Mouse (Mus musculus): ENCODE data around the gene Soga1. TPM values are rescaled to one million over a fixed set of nuclear protein-coding genes. Genes with fewer than 3 reads are reported as not detected.

The Soga1 gene
- polyA plus RNA-seq, 1 experiment from 2014 or later: 3.4 TPM

GRCm38 (mm10) chr2:157027106-157028008 is 51.7 kb downstream of the Soga1 start:
- Histone ChIP-seq H3K36me3 (peaks cover 86% of the 10 kb centered on the region), H3K27ac (peak overlapping the region; percentile 94), H3K4me2 (peak overlapping the region; percentile 87)

GRCm38 (mm10) chr2:157021156-157021555 is 57.9 kb downstream of the Soga1 start:
- Histone ChIP-seq H3K4me3 (no peak overlapping the region), H3K36me3 (peaks cover 100% of the 10 kb centered on the region), H3K27ac (no peak overlapping the region), H3K4me2 (no peak overlapping the region), H3K9ac (no peak overlapping the region), H3K27me3 (replicated peaks) (no peaks in the 10 kb centered on the region), H3K9me3 (replicated peaks) (peaks cover 9% of the 10 kb centered on the region), H3K4me1 (peaks cover 15% of the 10 kb centered on the region)
- ATAC-seq: no peak
- 91% methylated on average over 16 of the region's 16 CpGs for WGBS (ENCODE audit: insufficient replicate concordance)

More at GRCm38 (mm10) chr2:157027106-157028008, 51.7 kb downstream of the Soga1 start:
- Histone ChIP-seq H3K9ac (peak overlapping the region; percentile 75), H3K4me3 (peak overlapping the region; percentile 62), H3K9me3 (replicated peaks) (peaks cover 9% of the 10 kb centered on the region), H3K27me3 (replicated peaks) (no peaks in the 10 kb centered on the region), H3K4me1 (peaks cover 57% of the 10 kb centered on the region)
- WGBS (ENCODE audit: insufficient replicate concordance): 21% methylated on average over 21 of the region's 21 CpGs
- peak; percentile 88 for ATAC-seq

- no peak overlapping the region for H3K4me3 ChIP-seq
- H3K9ac ChIP-seq: no peak overlapping the region
- peaks cover 96% of the 10 kb centered on the region for H3K36me3 ChIP-seq
- no peaks in the 10 kb centered on the region for H3K27me3 ChIP-seq (replicated peaks)
- no peak for ATAC-seq
- no peaks in the 10 kb centered on the region for H3K9me3 ChIP-seq (replicated peaks)
- 84% methylated on average over 4 of the region's 4 CpGs for WGBS (ENCODE audit: insufficient replicate concordance)
- peaks cover 19% of the 10 kb centered on the region for H3K4me1 ChIP-seq
- H3K27ac ChIP-seq: no peak overlapping the region
- no peak overlapping the region for H3K4me2 ChIP-seq
These were observed 59.8 kb downstream of the Soga1 start for GRCm38 (mm10) chr2:157019228-157019627.

- Histone ChIP-seq H3K4me3 (no peak overlapping the region), H3K36me3 (peaks cover 72% of the 10 kb centered on the region), H3K9me3 (replicated peaks) (no peaks in the 10 kb centered on the region), H3K4me1 (peaks cover 27% of the 10 kb centered on the region), H3K27ac (peak overlapping the region; percentile 52; the same call in 1 of the 2 replicates), H3K4me2 (no peak overlapping the region), H3K27me3 (replicated peaks) (no peaks in the 10 kb centered on the region), H3K9ac (no peak overlapping the region)
- 73% methylated on average over 18 of the region's 18 CpGs for WGBS (ENCODE audit: insufficient replicate concordance)
- no peak for ATAC-seq
These were observed 62.4 kb downstream of the Soga1 start for GRCm38 (mm10) chr2:157016529-157017270.

- no peak overlapping the region for H3K4me2 ChIP-seq
- H3K9me3 ChIP-seq (replicated peaks): no peaks in the 10 kb centered on the region
- no peak overlapping the region for H3K9ac ChIP-seq
- no peaks in the 10 kb centered on the region for H3K27me3 ChIP-seq (replicated peaks)
- H3K36me3 ChIP-seq: peaks cover 28% of the 10 kb centered on the region
- WGBS (ENCODE audit: insufficient replicate concordance): 62% methylated on average over 6 of the region's 6 CpGs
- no peak overlapping the region for H3K4me3 ChIP-seq
- ATAC-seq: no peak
- H3K4me1 ChIP-seq: peaks cover 49% of the 10 kb centered on the region
- no peak overlapping the region for H3K27ac ChIP-seq
These were observed 66.7 kb downstream of the Soga1 start for GRCm38 (mm10) chr2:157012341-157012740.

- H3K4me3 ChIP-seq: no peak overlapping the region
- H3K36me3 ChIP-seq: peaks cover 12% of the 10 kb centered on the region; the same call in 1 of the 2 replicates
- H3K9me3 ChIP-seq (replicated peaks): no peaks in the 10 kb centered on the region
- H3K4me2 ChIP-seq: no peak overlapping the region
- WGBS (ENCODE audit: insufficient replicate concordance): 21% methylated on average over 9 of the region's 11 CpGs
- peak overlapping the region; percentile 18; the same call in 1 of the 2 replicates for H3K9ac ChIP-seq
- H3K27me3 ChIP-seq (replicated peaks): no peaks in the 10 kb centered on the region
- peaks cover 51% of the 10 kb centered on the region for H3K4me1 ChIP-seq
- no peak for ATAC-seq
- H3K27ac ChIP-seq: 0 out of 2 replicates have a peak overlapping the region, but pooled peaks have one; percentile 10
These were observed 68.3 kb downstream of the Soga1 start for GRCm38 (mm10) chr2:157010634-157011310.

GRCm38 (mm10) chr2:157010121-157010520 is 68.9 kb downstream of the Soga1 start:
- Histone ChIP-seq H3K9me3 (replicated peaks) (no peaks in the 10 kb centered on the region), H3K9ac (no peak overlapping the region), H3K36me3 (peaks cover 14% of the 10 kb centered on the region), H3K4me2 (no peak overlapping the region), H3K4me3 (no peak overlapping the region), H3K4me1 (peaks cover 51% of the 10 kb centered on the region), H3K27me3 (replicated peaks) (no peaks in the 10 kb centered on the region), H3K27ac (no peak overlapping the region)
- ATAC-seq: no peak

- no peak overlapping the region for H3K4me2 ChIP-seq
- no peak for ATAC-seq
- no peaks in the 10 kb centered on the region for H3K9me3 ChIP-seq (replicated peaks)
- H3K9ac ChIP-seq: no peak overlapping the region
- no peaks in the 10 kb centered on the region for H3K27me3 ChIP-seq (replicated peaks)
- H3K36me3 ChIP-seq: peaks cover 23% of the 10 kb centered on the region
- peaks cover 60% of the 10 kb centered on the region for H3K4me1 ChIP-seq
- H3K4me3 ChIP-seq: no peak overlapping the region
- H3K27ac ChIP-seq: no peak overlapping the region
These were observed 70.5 kb downstream of the Soga1 start for GRCm38 (mm10) chr2:157008509-157008908.

GRCm38 (mm10) chr2:157007234-157007596 is 71.8 kb downstream of the Soga1 start:
- ATAC-seq: no peak
- H3K27me3 ChIP-seq (replicated peaks): no peaks in the 10 kb centered on the region
- 25% methylated on average over 5 of the region's 5 CpGs for WGBS (ENCODE audit: insufficient replicate concordance)
- H3K27ac ChIP-seq: peak overlapping the region; percentile 93
- H3K9ac ChIP-seq: peak overlapping the region; percentile 92
- H3K4me2 ChIP-seq: peak overlapping the region; percentile 73
- H3K9me3 ChIP-seq (replicated peaks): no peaks in the 10 kb centered on the region
- H3K4me1 ChIP-seq: peaks cover 53% of the 10 kb centered on the region
- H3K4me3 ChIP-seq: peak overlapping the region; percentile 89
- H3K36me3 ChIP-seq: peaks cover 36% of the 10 kb centered on the region

- H3K36me3 ChIP-seq: peaks cover 41% of the 10 kb centered on the region
- H3K4me1 ChIP-seq: peaks cover 47% of the 10 kb centered on the region
- H3K9me3 ChIP-seq (replicated peaks): no peaks in the 10 kb centered on the region
- ATAC-seq: peak; percentile 86
- H3K9ac ChIP-seq: peak within 1 kb of the TSS; percentile 92
- peak within 1 kb of the TSS; percentile 89 for H3K4me3 ChIP-seq
- H3K4me2 ChIP-seq: peak within 1 kb of the TSS; percentile 73
- WGBS (ENCODE audit: insufficient replicate concordance): 1% methylated on average over 56 of the region's 56 CpGs
- H3K27me3 ChIP-seq (replicated peaks): no peaks in the 10 kb centered on the region
- peak within 1 kb of the TSS; percentile 93 for H3K27ac ChIP-seq
These were observed 72.4 kb downstream of the Soga1 start, which contains the start of gene Dsn1 for GRCm38 (mm10) chr2:157006511-157007233. Dsn1 (minus strand) TSS chr2:157007154.

- WGBS (ENCODE audit: insufficient replicate concordance): 87% methylated on average over 4 of the region's 4 CpGs
These were observed 76.7 kb downstream of the Soga1 start for GRCm38 (mm10) chr2:157002321-157002720.

More at GRCm38 (mm10) chr2:157002321-157002720, 76.7 kb downstream of the Soga1 start:
- Histone ChIP-seq H3K4me2 (no peak overlapping the region), H3K4me1 (peaks cover 25% of the 10 kb centered on the region), H3K27ac (no peak overlapping the region), H3K36me3 (peaks cover 84% of the 10 kb centered on the region), H3K9ac (no peak overlapping the region), H3K9me3 (replicated peaks) (no peaks in the 10 kb centered on the region), H3K27me3 (replicated peaks) (no peaks in the 10 kb centered on the region), H3K4me3 (no peak overlapping the region)
- ATAC-seq: no peak

All from liver, embryonic 12.5 days (tissue).